Mouse (Mus musculus) brown adipose tissue, adult 24 weeks (tissue): ENCODE data around the gene Tmem192. TPM values are rescaled to one million over a fixed set of nuclear protein-coding genes. Genes with fewer than 3 reads are reported as not detected.

Experiments
- H3K27ac ChIP-seq: fragments of 200-500 bp; replicated peaks from 2 replicates; pipeline ENCODE4 v1.5.1; 2012; ENCODE audit warnings: low read depth, mild to moderate bottlenecking, low read length
- H3K4me1 ChIP-seq: fragments of 200-500 bp; 2 replicates; pipeline ENCODE4 v1.6.1; 2012; ENCODE audit warnings: low read length, mixed read lengths; ENCODE audit not compliant: control insufficient read depth, insufficient read depth, insufficient read length
- H3K4me3 ChIP-seq: fragments of 200-500 bp; 2 replicates; pipeline ENCODE4 v1.5.1; 2012; ENCODE audit warnings: low read depth, mild to moderate bottlenecking, low read length, moderate library complexity; ENCODE audit not compliant: insufficient read depth
- polyA plus RNA-seq: library from polyadenylated mRNA; stranded (reverse); fragments of >200 nt; gene quantifications from 2 replicates; pipeline ENCODE4 v1.2.4, GENCODE M21; 2012; ENCODE audit not compliant: missing spikeins, insufficient read depth, insufficient read length

Gene Tmem192
- 29.4 and 47.0 TPM in 2 replicates for polyA plus RNA-seq

GRCm38 (mm10) chr8:64946820-64947697, at the start of gene Tmem192:
Gene Tmem192, plus strand, starts transcription at chr8:64947185.
- no peaks in the 10 kb centered on the region for H3K4me1 ChIP-seq
- peak within 1 kb of the TSS; percentile 88 for H3K27ac ChIP-seq
- H3K4me3 ChIP-seq, result peak within 1 kb of the TSS; percentile 94

- no peak overlapping the region for H3K27ac ChIP-seq
- no peak overlapping the region for H3K4me3 ChIP-seq
- H3K4me1 ChIP-seq, result no peaks in the 10 kb centered on the region
These were observed 48.3 kb upstream of the Tmem192 start for GRCm38 (mm10) chr8:64898710-64899109.

DNA sequence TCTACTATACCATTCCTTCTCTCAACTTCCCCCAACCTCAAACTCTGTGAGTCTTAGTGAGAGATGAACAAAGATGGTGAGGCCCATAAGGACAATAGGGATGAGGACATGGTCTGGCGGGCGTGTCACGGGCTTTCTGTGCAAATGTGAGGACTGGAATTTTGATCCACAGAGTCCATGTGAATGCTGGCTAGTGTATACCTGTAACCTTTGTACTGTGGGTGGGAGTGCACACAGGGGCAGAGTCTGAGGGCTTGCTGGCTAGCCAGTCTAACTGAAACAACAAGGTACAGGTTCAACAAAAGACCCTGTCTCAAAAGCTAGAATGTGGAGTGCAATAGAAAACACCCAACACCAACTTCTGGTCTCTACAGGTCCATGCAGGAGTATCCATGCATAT, 46.3 kb upstream of the Tmem192 start:
- Histone ChIP-seq H3K4me3 (no peak overlapping the region), H3K27ac (no peak overlapping the region), H3K4me1 (no peaks in the 10 kb centered on the region)

DNA sequence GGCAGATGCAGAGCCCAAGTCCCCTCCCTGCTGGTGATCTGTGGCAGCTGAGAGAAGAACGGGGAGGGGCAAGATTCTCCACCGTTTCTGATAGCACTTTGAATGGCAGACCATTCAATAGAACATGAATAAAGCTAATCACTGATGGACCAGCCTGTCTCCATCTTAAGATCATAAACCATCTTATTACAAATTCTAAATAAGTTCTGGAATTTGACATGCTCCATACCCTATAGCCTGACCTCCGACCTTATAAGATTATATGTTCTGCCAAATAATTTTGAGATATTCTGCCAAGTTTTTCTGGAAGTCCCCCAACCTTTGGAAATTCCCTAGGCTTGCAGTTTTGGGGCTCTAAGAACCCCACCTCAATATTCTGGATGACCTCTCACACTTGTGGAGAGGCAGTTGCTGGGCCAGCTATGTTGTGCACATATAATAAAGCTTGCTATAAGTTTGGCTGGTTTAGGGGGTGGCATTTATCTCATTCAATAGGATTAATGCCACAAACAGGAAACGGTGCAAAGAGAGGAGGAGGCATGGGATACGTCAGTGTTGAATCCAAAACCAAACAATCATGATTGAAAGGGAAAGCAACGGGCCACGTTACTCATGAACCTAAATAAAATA, 45.3 kb upstream of the Tmem192 start:
- no peak overlapping the region for H3K4me3 ChIP-seq
- no peaks in the 10 kb centered on the region for H3K4me1 ChIP-seq
- H3K27ac ChIP-seq, result no peak overlapping the region

DNA sequence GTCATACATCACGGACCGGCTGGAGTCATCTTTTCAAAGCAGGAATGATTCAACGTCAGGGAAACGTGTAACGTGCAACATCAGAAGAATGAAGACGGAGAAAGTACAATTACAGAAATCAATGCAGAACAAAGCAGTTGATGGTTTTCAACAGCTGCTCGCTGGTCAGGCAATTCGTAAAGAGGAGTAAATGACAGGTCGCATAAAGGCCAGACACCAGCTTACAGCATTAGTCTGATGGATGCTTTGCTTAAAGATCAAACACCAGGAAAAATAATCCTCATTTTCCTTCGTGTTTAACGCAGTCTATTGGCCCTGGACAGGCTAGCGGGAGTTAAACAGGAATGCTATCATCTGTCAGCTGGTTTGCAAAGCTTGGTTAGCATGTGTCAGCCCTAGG, 44.8 kb upstream of the Tmem192 start:
- Histone ChIP-seq H3K27ac (no peak overlapping the region), H3K4me3 (no peak overlapping the region), H3K4me1 (no peaks in the 10 kb centered on the region)

GRCm38 (mm10) chr8:64903778-64904177, 43.2 kb upstream of the Tmem192 start:
- H3K27ac ChIP-seq, result no peak overlapping the region
- H3K4me1 ChIP-seq, result no peaks in the 10 kb centered on the region
- H3K4me3 ChIP-seq, result no peak overlapping the region

DNA sequence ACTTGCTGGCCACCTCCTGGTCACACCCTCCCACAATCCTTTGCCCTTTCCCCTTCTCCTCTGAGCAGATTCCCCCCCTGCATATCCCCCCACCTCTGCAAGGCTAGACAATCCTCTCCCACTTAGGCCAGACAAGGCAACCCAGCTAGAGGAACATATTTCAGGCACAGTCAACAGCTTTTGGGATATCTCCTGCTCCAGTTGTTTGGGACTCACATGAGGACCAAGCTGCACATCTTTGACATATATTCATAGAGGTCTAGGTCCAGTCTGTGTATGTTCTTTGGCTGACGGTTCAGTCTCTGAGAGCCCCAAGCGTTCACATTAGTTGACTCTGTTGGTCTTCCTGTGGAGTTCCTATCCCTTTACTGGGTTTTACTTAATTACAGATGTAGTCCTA, 37.0 kb upstream of the Tmem192 start:
- Histone ChIP-seq H3K27ac (no peak overlapping the region), H3K4me3 (no peak overlapping the region), H3K4me1 (no peaks in the 10 kb centered on the region)

DNA sequence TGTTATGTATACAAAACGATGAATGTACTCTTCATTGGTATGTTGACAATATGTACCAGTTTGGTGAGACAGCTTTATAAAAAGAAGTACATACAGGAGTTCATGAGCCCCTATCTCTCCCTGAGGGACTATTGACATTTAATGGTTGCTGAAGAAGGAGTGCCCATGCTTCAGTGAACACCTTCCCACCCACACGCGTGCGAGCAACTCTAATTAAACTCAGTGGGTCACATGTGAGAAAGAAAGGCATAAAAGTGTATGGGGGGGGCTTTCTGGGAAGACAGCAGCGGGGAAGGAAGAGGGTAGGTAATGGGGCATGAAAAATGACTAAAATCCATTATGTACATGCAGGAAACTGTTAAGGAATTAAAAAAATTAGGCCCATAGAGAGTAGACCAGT, 30.2 kb upstream of the Tmem192 start:
- no peak overlapping the region for H3K4me3 ChIP-seq
- H3K4me1 ChIP-seq, result no peaks in the 10 kb centered on the region
- no peak overlapping the region for H3K27ac ChIP-seq

- H3K4me3 ChIP-seq, result no peak overlapping the region
- H3K4me1 ChIP-seq, result no peaks in the 10 kb centered on the region
- no peak overlapping the region for H3K27ac ChIP-seq
These were observed 23.7 kb upstream of the Tmem192 start for GRCm38 (mm10) chr8:64923329-64923728.

- Histone ChIP-seq H3K4me1 (no peaks in the 10 kb centered on the region), H3K27ac (no peak overlapping the region), H3K4me3 (no peak overlapping the region)
These were observed 21.2 kb upstream of the Tmem192 start for GRCm38 (mm10) chr8:64925762-64926161.

DNA sequence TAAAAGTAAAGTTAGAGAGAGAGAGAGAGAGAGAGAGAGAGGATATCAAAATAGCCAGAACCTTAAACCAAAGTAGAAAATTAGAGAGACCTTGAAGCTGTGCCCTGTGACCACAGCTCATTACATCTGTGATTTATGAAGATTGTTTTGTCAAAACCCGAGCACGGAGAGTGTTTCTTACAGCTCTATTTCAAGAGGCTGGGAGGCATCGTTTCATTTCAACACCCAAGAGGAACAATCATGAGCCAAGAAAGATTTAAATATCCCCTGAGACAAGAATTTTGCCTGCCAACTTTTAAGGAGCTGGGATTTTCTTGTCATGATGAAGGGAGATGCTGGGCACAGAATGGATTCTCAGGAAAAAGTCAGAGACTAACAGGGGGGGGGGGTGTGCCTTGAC, 20.6 kb upstream of the Tmem192 start:
- Histone ChIP-seq H3K4me3 (no peak overlapping the region), H3K27ac (no peak overlapping the region), H3K4me1 (no peaks in the 10 kb centered on the region)

DNA sequence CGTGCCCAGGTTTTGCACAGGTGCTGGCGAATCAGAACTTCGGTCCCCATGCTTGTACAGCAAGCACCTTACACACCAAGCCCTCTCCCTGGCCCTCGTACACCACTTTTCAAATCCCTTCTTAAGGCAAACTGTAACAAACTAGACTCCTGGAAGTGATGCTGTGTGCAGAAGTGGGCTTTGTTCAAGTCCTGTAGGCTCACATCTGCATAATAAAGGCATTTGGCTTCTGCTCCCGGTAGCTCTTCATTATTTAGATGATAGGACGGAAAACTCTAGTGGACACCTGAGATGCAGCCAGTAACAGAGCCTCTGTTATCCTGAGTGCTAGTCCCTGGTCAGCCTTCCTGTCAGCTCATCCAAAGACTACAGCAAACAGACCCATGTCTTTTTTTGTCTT, 18.0 kb upstream of the Tmem192 start:
- H3K4me1 ChIP-seq, result no peaks in the 10 kb centered on the region

DNA sequence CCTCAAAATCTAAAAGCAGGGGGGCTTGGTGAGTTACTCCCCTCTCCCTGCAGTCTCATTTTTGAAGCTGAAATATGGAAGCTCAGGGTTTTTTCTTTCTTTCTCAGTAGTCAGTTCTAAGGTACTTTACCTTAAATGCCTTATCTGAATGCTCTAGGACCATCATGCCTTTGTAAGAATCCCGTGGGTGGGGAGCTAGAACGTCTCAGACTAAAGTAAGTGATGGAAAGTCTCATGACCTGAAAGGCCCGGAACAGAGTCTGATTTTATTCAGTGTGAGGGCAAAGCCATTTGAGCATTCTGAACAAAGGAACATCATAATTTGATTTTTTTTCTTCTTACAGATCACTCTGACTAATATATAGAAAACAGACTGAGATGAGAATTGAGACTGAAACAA, 12.0 kb upstream of the Tmem192 start:
- Histone ChIP-seq H3K4me3 (no peak overlapping the region), H3K27ac (no peak overlapping the region), H3K4me1 (no peaks in the 10 kb centered on the region)

More for the DNA sequence above, 18.0 kb upstream of the Tmem192 start:
- no peak overlapping the region for H3K27ac ChIP-seq
- no peak overlapping the region for H3K4me3 ChIP-seq

DNA sequence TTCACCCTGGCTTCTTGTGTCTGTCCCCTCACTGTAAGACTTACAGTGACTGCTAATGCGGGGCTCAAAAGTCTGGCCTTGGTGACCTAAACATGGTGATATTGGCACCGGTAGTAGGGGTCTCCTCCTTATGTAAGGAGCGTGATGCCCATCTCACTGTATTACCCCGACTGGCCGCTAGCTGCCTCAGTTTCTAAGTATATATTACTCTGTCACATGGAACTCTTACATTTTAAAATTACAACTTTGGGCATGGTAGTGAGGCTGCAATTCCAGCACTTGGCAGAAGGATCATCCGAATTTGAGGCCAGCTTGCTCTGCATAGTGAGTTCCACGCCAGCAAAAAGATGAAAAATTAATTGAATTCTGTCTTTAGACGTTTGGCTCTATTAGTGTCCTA, 6.0 kb upstream of the Tmem192 start:
- Histone ChIP-seq H3K27ac (no peak overlapping the region), H3K4me1 (no peaks in the 10 kb centered on the region), H3K4me3 (no peak overlapping the region)

GRCm38 (mm10) chr8:64941495-64941894, 5.5 kb upstream of the Tmem192 start:
- H3K4me1 ChIP-seq, result no peaks in the 10 kb centered on the region
- no peak overlapping the region for H3K27ac ChIP-seq
- H3K4me3 ChIP-seq, result no peak overlapping the region

GRCm38 (mm10) chr8:64942946-64943345, 4.0 kb upstream of the Tmem192 start:
- Histone ChIP-seq H3K4me3 (no peak overlapping the region), H3K27ac (no peak overlapping the region), H3K4me1 (no peaks in the 10 kb centered on the region)
